ENCODE assay signal across 15 mouse cellular contexts in the genomic region with DNA sequence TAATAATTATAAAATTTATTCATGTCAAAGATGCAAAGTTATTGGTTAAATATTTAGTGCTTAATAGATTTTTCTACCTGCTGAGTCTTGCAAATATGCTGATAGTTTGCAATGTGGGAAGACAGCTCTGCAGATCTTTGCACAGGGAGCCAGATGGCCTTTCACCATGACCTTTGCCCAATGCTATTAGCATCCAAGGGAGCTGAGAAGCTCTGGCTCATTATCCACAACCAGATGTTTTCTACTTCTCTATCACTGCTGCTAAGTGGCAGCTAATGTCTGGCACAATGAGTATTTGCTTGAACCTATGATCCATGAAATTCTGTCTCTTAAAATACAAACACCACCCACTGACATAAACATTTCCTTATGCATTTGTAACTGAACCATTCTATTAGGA.
A peak's percentile ranks its signal among the peaks of the same experiment; 100 is the strongest.
DNase-seq lines count a peak whose midpoint lies in the region; ATAC-seq and TF ChIP-seq lines count a peak whose summit lies in the region.
"Had no signal": no experiment of that assay in that cellular context is flagged by ENCODE, and none has a peak within 500 bp of the region (broad histone marks: within the 10 kb centered on the region; RNA-seq: fewer than 3 reads in every experiment).

No protein-coding gene starts in this region.

- no peak for TF ChIP-seq CTCF in lung, postnatal 0 days (IDR thresholded peaks at IDR 0.05)

- H3K4me3 ChIP-seq in forebrain, embryonic 12.5 days (replicated peaks) = no peak overlapping the region
- no peak overlapping the region for H3K4me3 ChIP-seq in forebrain, embryonic 16.5 days (replicated peaks; ENCODE audit: low read length)
- no peak overlapping the region for H3K4me3 ChIP-seq in lung, postnatal 0 days (ENCODE audit: low read depth, low read length)
- no peak overlapping the region for H3K4me3 ChIP-seq in embryonic facial prominence, embryonic 14.5 days (ENCODE audit: low read depth, low read length)
- H3K4me3 ChIP-seq: embryonic facial prominence, embryonic 15.5 days; heart, adult 2 months; layer of hippocampus, adult 2 months; midbrain, embryonic 12.5 days had no signal

- no peak for TF ChIP-seq EP300 in lung, postnatal 0 days (IDR thresholded peaks at IDR 0.05)

- H3K36me3 ChIP-seq in forebrain, embryonic 12.5 days (replicated peaks) = no peaks in the 10 kb centered on the region
- no peaks in the 10 kb centered on the region for H3K36me3 ChIP-seq in forebrain, embryonic 16.5 days (ENCODE audit: control insufficient read depth, insufficient read depth)
- no peaks in the 10 kb centered on the region for H3K36me3 ChIP-seq in lung, postnatal 0 days (ENCODE audit: insufficient read depth, low read length)
- H3K36me3 ChIP-seq in embryonic facial prominence, embryonic 14.5 days (ENCODE audit: control insufficient read depth, insufficient read depth, low read length) = no peaks in the 10 kb centered on the region
- H3K36me3 ChIP-seq: embryonic facial prominence, embryonic 15.5 days; midbrain, embryonic 12.5 days had no signal

- H3K4me1 ChIP-seq in forebrain, embryonic 12.5 days = no peaks in the 10 kb centered on the region
- no peaks in the 10 kb centered on the region for H3K4me1 ChIP-seq in forebrain, embryonic 16.5 days (replicated peaks; ENCODE audit: control insufficient read depth, insufficient read depth, low read length)
- H3K4me1 ChIP-seq in lung, postnatal 0 days (ENCODE audit: insufficient read depth, low read depth, low read length) = no peaks in the 10 kb centered on the region
- no peaks in the 10 kb centered on the region for H3K4me1 ChIP-seq in embryonic facial prominence, embryonic 14.5 days (ENCODE audit: control insufficient read depth, insufficient read depth, low read length)
- H3K4me1 ChIP-seq: embryonic facial prominence, embryonic 15.5 days; midbrain, embryonic 12.5 days had no signal

- H3K27ac ChIP-seq in forebrain, embryonic 12.5 days = no peak overlapping the region
- H3K27ac ChIP-seq in forebrain, embryonic 16.5 days (ENCODE audit: low read length) = no peak overlapping the region
- no peak overlapping the region for H3K27ac ChIP-seq in lung, postnatal 0 days (ENCODE audit: low read length)
- H3K27ac ChIP-seq in embryonic facial prominence, embryonic 14.5 days (replicated peaks; ENCODE audit: low read depth, low read length) = no peak overlapping the region
- H3K27ac ChIP-seq: embryonic facial prominence, embryonic 15.5 days; heart, adult 2 months; layer of hippocampus, adult 2 months; liver, embryonic 14.5 days; midbrain, embryonic 12.5 days had no signal

- H3K9ac ChIP-seq in forebrain, embryonic 12.5 days = no peak overlapping the region
- H3K9ac ChIP-seq in forebrain, embryonic 16.5 days (replicated peaks; ENCODE audit: low read depth, low read length) = no peak overlapping the region
- H3K9ac ChIP-seq in lung, postnatal 0 days (replicated peaks; ENCODE audit: low read depth) = no peak overlapping the region
- no peak overlapping the region for H3K9ac ChIP-seq in embryonic facial prominence, embryonic 14.5 days (ENCODE audit: low read depth, low read length)
- H3K9ac ChIP-seq: embryonic facial prominence, embryonic 15.5 days; liver, embryonic 14.5 days; midbrain, embryonic 12.5 days had no signal

- no peaks in the 10 kb centered on the region for H3K9me3 ChIP-seq in forebrain, embryonic 12.5 days
- H3K9me3 ChIP-seq in forebrain, embryonic 16.5 days (ENCODE audit: control insufficient read depth, low read length) = no peaks in the 10 kb centered on the region
- H3K9me3 ChIP-seq in lung, postnatal 0 days (ENCODE audit: low read length) = no peaks in the 10 kb centered on the region
- H3K9me3 ChIP-seq in embryonic facial prominence, embryonic 14.5 days (ENCODE audit: control insufficient read depth, low read length) = no peaks in the 10 kb centered on the region
- H3K9me3 ChIP-seq: embryonic facial prominence, embryonic 15.5 days; midbrain, embryonic 12.5 days had no signal

- no peak overlapping the region for H3K4me2 ChIP-seq in forebrain, embryonic 12.5 days
- H3K4me2 ChIP-seq in forebrain, embryonic 16.5 days (ENCODE audit: low read length) = no peak overlapping the region
- no peak overlapping the region for H3K4me2 ChIP-seq in lung, postnatal 0 days (replicated peaks; ENCODE audit: low read depth, low read length)
- H3K4me2 ChIP-seq in embryonic facial prominence, embryonic 14.5 days (ENCODE audit: low read depth, low read length) = no peak overlapping the region
- H3K4me2 ChIP-seq: embryonic facial prominence, embryonic 15.5 days; midbrain, embryonic 12.5 days had no signal

- peak; percentile 27 for DNase-seq in lung, postnatal 0 days (ENCODE audit: low spot score)
- DNase-seq in lung, postnatal 14 days = no peak
- peak; percentile 22 for DNase-seq in embryonic facial prominence, embryonic 14.5 days (ENCODE audit: low spot score)
- DNase-seq in lung, postnatal 36 days = peak; percentile 4
- DNase-seq in adrenal gland, postnatal 36 days = no peak
- no peak for DNase-seq in thymus, adult 18-20 months
- DNase-seq: cerebellum, adult 18-20 months; heart, adult 2 months; right cerebral cortex, postnatal 14 days had no signal

- ATAC-seq in forebrain, embryonic 12.5 days (ENCODE audit: low FRiP score) = peak; percentile 44; the same call in 1 of the 2 replicates
- no peak for ATAC-seq in forebrain, embryonic 16.5 days
- ATAC-seq in lung, postnatal 0 days = no peak
- no peak for ATAC-seq in embryonic facial prominence, embryonic 14.5 days (ENCODE audit: low read depth)

- no peaks in the 10 kb centered on the region for H3K27me3 ChIP-seq in forebrain, embryonic 12.5 days
- H3K27me3 ChIP-seq in forebrain, embryonic 16.5 days (replicated peaks; ENCODE audit: control insufficient read depth, insufficient read depth, low read length) = no peaks in the 10 kb centered on the region
- no peaks in the 10 kb centered on the region for H3K27me3 ChIP-seq in lung, postnatal 0 days (replicated peaks; ENCODE audit: insufficient read depth, low read length)
- H3K27me3 ChIP-seq in embryonic facial prominence, embryonic 14.5 days (replicated peaks; ENCODE audit: control insufficient read depth, insufficient read depth, low read length) = no peaks in the 10 kb centered on the region
- H3K27me3 ChIP-seq: embryonic facial prominence, embryonic 15.5 days; midbrain, embryonic 12.5 days had no signal

Comparison
In these comparisons a context has a peak if more than half of its experiments do, and no peak if none do; other contexts are left out.
1. DNase-seq: peak in lung, postnatal 0 days (single experiment), embryonic facial prominence, embryonic 14.5 days (single experiment) and lung, postnatal 36 days (single experiment); none in lung, postnatal 14 days (single experiment), adrenal gland, postnatal 36 days (0 of 2) and thymus, adult 18-20 months (0 of 2).